Mouse (Mus musculus) embryo, embryonic 10.5 days (tissue): ENCODE measurements around the gene Paip2b.
"Not testable (repeated sequence)": the region's sequence is repeated elsewhere in the genome, so short reads cannot be mapped to it uniquely, and the experiment has no call there.

Experiments used
- DNase-seq: peaks from one replicate; pipeline ENCODE4 v3.0.0-alpha.2; 2015; ENCODE audit warnings: low spot score

Paip2b gene

GRCm38 (mm10) chr6:83802033-83802432 lies 29.5 kb downstream of the Paip2b start:
- DNase-seq: no peak

GRCm38 (mm10) chr6:83796686-83797085 lies 34.9 kb downstream of the Paip2b start:
- no peak for DNase-seq

DNA sequence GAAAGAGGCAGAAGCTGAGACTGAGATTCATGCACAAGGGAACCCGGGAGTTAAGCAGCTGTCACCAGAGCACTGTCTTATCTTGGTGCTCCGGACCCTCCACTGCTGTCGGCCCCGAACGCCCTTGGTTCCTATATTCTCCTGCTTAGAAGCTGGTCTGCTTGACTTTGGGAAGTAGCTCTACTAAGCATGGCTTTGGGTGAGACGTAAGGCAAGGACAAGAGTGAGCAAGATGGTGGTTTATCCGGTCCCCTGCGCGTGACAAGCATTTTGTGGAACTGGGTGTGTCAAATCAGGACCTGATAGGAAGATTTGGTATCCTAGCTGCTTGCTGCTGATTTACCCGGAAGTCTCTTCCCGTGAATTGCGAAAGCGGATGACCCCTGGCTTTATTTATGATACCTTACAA lies 36.0 kb downstream of the Paip2b start:
- DNase-seq: peak; percentile 38

DNA sequence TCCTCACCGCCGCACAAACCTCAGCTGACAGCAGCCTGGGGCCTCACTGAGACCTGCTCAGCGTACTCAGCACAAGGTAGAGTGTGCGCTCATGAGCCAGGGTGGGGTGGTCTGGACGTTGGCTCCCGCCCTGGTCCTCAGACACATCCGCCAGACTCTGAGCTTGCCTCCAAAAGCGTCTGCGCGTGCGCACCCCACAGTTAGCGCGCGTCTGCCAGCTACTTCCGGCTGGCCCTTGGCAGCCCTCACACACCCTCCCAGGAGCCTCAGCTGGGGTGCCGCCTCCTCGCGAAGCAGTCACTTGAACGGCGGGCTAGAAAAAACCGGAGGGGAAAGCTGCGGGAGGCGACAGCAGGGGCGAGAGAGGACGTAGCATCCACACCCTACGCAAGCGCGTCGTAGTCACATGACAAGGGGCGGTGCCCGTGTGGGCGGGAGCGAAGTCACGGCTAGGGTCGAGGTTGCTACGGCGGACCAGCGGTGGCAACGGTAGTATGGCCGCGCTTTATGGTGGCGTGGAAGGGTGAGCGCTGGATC lies 36.7 kb downstream of the Paip2b start, which contains the start of gene Nagk:
TSS of gene Nagk (plus strand) at position 223 of the 537 bp plus-strand sequence.
- peak; percentile 93 for DNase-seq

- DNase-seq: no peak
Observed at GRCm38 (mm10) chr6:83791251-83791890, 40.2 kb downstream of the Paip2b start.

GRCm38 (mm10) chr6:83790533-83790932 lies 41.0 kb downstream of the Paip2b start:
- DNase-seq: not testable (repeated sequence)

DNA sequence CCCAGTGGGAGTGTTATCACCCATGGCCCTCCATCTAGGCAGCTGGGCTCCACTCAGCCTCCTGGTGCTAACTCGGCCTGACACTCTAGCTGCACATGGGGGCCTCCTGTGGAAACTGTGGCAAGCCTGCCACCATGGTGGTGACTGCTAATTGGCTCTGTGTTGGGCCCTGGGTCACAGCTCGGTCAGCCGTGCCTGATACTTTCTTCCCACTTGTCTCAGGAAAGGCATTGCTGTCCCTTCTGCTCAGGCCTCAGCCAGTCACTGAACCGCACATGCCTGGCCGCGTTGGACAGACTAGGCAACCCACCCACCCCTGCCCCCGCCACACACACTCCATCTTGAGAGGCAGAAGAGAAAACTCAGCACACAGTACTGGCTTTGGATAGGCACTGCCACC lies 43.0 kb downstream of the Paip2b start:
- peak; percentile 40 for DNase-seq

- DNase-seq: no peak
Observed at GRCm38 (mm10) chr6:83786426-83786825, 45.1 kb downstream of the Paip2b start.

GRCm38 (mm10) chr6:83779026-83779425 lies 52.5 kb downstream of the Paip2b start:
- DNase-seq: peak; percentile 77

DNA sequence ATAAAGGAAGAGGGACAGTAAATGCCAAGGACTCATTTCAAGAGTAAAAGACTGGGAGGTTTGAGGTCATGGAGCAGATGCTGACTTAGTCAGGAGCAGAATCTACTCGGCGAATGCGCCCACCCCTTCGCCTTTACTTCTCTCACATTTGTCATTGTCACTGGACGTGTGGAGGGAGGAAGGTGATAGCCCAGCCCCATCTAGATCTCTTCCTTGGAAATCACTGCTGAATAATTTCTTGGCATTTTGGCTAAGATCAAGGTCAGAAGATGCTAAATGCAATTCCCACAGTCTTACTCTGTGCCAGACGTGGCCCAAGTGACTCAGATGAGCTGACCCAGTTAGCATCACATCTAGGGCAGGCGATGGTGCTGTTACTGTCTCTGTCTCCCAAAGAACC lies 53.2 kb downstream of the Paip2b start:
- DNase-seq: no peak

DNA sequence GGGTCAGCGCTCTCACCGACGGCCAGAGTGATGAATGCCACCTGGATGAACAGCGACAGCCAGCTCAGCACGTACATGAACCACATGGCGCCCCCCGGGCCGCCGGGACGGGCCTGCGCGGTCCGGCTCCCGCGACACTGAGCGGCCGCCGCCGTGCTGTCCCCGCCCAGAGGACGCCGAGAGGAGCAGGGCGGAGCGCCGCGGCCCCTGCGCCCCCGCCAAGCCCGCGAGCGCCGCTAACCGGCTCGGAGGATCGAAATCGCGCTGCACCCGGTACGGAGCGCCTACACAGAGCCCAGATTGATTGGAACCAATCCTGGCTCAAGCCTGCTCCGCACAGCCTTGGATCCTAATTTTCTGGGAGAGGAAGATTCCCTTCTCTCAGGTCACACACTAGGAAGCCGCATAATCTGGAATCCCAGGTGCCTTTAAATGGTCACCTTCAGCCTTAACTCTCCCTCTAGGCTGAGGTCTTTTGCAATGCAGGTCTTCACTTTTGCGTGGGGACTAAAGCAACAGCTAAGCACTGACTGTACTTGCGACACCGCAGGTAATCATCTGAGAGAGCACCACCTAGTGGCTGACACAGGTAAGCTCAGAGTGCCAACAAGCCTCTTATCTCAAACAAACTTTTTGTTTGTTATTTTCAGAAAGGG lies 55.8 kb downstream of the Paip2b start, which contains the start of gene Tex261:
TSS of gene Tex261 (minus strand) at position 176 of the 656 bp plus-strand sequence.
- peak; percentile 92 for DNase-seq

DNA sequence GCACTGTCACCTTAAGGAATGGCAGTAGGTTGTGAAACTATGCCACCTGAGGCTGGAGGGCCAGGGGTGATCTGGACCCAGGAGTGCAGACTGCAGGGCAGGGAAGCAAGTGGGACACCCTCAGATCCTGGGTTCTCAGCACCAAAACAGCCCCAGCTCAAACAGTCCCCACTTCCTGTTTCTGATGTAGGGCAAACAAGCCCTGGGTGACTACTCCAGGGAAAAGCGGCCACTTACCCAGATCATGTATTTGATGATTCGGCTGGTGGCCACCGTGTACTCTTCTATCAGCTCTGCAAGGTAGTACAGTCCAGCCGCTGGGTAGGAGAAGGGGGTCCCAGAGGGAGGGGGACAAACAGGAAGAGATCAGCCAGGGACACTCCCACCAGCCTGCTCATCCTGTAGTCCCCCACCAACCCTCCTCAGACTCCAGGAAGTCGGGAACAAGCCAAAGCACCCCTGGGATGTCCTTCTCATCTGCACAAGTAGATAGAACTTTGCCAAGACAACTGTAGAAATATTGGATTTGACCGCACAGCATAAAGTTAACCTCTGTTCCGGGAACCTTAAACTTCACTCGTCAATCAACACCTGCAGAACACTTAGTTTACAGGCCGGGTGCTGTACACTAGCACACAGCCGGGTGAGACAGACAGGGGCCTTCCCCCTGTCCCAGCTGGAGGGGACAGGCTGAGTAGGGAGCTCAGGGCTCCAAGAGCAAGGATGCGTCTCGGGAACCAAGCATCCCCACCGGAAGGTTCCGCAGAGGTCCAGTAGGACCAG lies 56.6 kb downstream of the Paip2b start:
- peak; percentile 59 for DNase-seq

GRCm38 (mm10) chr6:83774126-83774525 lies 57.4 kb downstream of the Paip2b start:
- no peak for DNase-seq

DNA sequence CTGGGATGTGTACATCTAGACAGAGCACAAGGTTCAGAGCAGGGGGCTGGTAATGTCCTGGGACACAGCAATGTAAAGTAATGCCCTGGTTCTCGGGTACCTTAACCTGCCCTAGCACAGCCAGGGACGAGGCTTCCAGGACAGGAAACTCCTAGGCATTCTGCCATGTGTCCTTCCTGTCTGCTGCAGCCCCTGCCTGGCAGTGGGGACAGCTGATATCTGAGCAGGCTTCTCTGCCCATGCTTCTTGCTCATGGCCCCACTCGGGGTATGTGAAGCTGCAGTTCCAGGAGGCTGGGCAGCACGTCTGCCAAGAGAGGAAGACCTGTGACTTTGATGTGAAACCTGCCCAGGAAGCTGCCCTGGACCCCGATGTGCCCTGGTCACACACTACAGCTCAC lies 63.1 kb downstream of the Paip2b start:
- DNase-seq: no peak

- no peak for DNase-seq
Observed at GRCm38 (mm10) chr6:83766982-83767381, 64.6 kb downstream of the Paip2b start.

GRCm38 (mm10) chr6:83762880-83763431 lies 68.6 kb downstream of the Paip2b start:
- DNase-seq: peak; percentile 64

DNA sequence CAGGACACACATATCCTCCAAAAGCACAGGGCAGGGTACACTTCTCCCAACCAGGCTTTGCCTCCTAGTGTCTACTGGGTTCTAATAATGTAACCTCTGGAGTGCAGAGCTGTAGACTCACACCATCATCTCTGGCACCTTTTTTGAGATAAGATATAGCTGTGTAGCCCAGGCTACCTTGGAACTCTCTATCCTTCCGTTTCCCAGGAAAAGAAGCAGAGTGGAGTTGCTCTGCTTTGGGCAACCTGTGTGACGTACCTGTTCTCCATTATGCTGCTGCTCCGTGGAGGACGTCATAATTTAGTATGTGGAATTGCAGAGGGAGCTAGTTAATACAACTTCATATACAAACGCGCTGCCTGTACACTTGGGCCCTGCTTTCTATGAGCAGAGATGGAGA lies 69.2 kb downstream of the Paip2b start, which contains the start of gene Ankrd53:
TSS of gene Ankrd53 (plus strand) at position 301 of the 400 bp plus-strand sequence.
- no peak for DNase-seq

DNA sequence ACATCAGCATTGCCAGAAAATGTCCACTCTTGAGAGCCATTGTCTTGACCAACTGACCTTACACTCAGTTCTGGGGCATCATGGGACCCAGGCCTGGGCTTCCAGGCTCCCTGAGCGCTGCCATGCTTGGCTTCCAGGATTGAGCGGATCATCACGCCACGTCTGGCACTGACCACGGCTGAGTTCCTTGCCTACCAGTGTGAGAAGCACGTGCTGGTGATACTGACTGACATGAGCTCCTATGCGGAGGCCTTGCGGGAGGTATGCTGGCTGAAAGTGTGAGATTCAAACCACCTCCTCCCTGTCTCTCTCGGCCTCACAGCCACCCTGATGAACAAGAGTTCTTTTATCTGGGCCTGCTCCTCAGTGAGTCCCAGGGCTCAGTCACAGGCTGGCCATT lies 75.5 kb downstream of the Paip2b start:
- DNase-seq: no peak
